Mouse (Mus musculus): ENCODE results near the gene Gm45711. TPM values are rescaled to one million over a fixed set of nuclear protein-coding genes. Genes with fewer than 3 reads are reported as not detected.
A peak's percentile ranks its signal among the peaks of the same experiment; 100 is the strongest.
"Not testable (repeated sequence)": the region's sequence is repeated elsewhere in the genome, so short reads cannot be mapped to it uniquely, and the experiment has no call there.

The Gm45711 gene
- polyA plus RNA-seq, 1 experiment from 2014 or later, result not detected

DNA sequence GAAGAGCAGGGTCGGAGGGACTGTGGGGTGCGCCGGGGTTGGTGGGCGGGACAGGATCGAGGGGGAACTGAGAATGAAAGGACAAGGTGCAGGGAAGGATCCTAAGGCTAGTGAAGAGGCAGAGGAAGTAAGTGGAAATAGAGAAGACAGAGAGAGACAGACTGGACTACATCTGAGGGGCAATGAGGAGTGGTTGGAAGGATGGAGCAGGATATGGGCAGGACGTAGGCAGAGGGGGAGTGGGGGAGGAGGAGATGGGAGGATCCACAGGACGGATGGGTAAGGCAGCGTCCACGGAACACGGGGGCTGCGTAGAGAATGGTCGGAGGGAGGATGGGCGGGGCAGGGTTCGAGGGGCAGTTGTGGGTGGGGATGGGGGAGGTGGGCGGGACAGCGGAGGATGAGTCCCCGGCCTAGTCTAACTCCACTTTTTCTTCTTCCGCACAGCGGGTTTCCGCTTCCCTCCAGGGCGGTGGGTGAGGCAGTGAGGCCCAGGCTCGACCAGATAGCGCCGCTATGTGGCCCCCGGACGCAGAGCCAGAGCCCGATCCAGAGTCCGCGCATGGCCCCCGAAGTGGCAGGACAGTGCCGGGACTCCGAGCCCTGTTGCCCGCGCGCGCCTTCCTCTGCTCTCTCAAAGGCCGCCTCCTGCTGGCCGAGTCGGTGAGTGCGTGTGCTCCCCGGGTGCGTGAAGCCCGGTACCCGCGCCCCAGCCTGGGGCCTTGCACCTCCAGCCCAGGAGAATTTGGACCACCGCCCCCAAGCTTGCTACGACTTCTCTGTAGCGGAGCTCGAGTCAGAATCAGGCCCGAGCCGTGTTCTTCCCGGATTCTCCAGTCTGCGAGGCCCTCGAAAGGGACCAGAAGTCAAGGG is 30.6 kb upstream of the Gm45711 start:
- Histone ChIP-seq H3K4me3 (replicated peaks) (peak overlapping the region; percentile 59), H3K4me1 (peaks cover 25% of the 10 kb centered on the region), H3K9me3 (0 out of 2 replicates have a peak, but pooled peaks cover 4% of the 10 kb centered on the region), H3K36me3 (replicated peaks) (no peaks in the 10 kb centered on the region), H3K4me2 (peak overlapping the region; percentile 82), H3K9ac (peak overlapping the region; percentile 73), H3K27me3 (peaks cover 4% of the 10 kb centered on the region; the same call in 1 of the 2 replicates), H3K27ac (peak overlapping the region; percentile 71)
- ATAC-seq (ENCODE audit: low FRiP score), result peak; percentile 83
- WGBS, result under 1% methylated on average over 52 of the region's 54 CpGs

DNA sequence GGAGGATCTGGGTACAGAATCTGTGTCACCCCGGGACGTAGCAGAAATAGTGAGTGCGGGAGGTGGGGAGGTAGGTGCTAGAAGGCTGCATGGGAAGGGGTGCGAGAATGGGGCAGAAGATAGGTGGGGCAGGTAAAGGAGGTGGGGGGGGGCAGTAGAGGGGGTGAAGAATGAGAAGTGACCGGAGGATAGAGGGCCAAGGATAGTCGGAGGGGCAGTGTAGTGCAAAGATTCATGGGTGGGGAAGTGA is 30.0 kb upstream of the Gm45711 start:
- Histone ChIP-seq H3K27me3 (peaks cover 4% of the 10 kb centered on the region; the same call in 1 of the 2 replicates), H3K9me3 (0 out of 2 replicates have a peak, but pooled peaks cover 4% of the 10 kb centered on the region), H3K4me1 (peaks cover 25% of the 10 kb centered on the region), H3K4me2 (peak overlapping the region; percentile 82), H3K36me3 (replicated peaks) (no peaks in the 10 kb centered on the region), H3K4me3 (replicated peaks) (peak overlapping the region; percentile 59), H3K9ac (peak overlapping the region; percentile 73), H3K27ac (no peak overlapping the region)
- WGBS, result 2% methylated on average over 6 of the region's 6 CpGs
- ATAC-seq (ENCODE audit: low FRiP score), result peak; percentile 37

DNA sequence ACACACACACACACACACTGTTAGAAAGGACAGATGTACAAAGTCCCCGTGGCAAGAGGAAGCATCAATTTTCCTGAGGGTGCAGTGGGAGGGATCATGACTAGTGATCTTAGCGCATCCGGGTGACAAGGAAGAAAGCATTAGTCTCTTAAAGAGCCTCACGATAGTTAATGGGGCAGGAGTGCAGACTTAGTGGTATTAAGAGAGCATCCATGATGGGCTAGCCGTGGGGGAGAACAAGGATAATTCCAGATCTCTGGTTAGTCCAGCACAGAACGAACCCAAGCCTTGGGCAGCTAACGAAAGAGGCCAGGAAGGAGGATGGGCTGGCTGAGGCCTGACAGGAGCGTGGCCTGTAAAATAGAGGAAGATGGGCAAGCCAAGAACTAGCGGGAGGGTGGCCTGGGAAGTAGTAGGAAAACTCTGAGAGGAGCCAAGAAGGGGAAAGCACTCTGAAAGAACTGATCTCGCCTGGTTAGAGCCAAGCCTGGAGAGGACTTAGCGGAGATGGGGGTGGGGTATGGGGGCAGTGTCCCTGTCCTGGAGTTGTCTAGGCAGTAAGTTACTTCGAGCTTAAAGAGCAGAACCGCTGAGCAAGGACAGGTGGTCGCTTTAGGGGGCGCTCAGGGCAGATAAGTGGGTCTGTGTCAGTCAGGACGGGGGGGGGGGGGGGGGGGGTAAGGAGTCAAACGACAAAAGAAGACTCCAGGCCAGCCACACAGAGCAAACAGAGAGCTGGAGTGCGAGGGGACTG is 29.5 kb upstream of the Gm45711 start, which contains the start of gene Cmtm3:
TSS of gene Cmtm3 (plus strand) at position 182 of the 754 bp plus-strand sequence.
- no peak; the same call in 1 of the 2 replicates for ATAC-seq (ENCODE audit: low FRiP score)
- no peaks in the 10 kb centered on the region for H3K36me3 ChIP-seq (replicated peaks)
- 0 out of 2 replicates have a peak, but pooled peaks cover 4% of the 10 kb centered on the region for H3K9me3 ChIP-seq
- peaks cover 25% of the 10 kb centered on the region for H3K4me1 ChIP-seq
- peaks cover 4% of the 10 kb centered on the region; the same call in 1 of the 2 replicates for H3K27me3 ChIP-seq
- 14% methylated on average over 18 of the region's 18 CpGs for WGBS
- no peak within 1 kb of the TSS for H3K27ac ChIP-seq
- peak within 1 kb of the TSS; percentile 73 for H3K9ac ChIP-seq
- peak within 1 kb of the TSS; percentile 82 for H3K4me2 ChIP-seq
- H3K4me3 ChIP-seq (replicated peaks), result peak within 1 kb of the TSS; percentile 59

GRCm38 (mm10) chr8:104337890-104338289 is 28.0 kb upstream of the Gm45711 start:
- H3K36me3 ChIP-seq (replicated peaks), result no peaks in the 10 kb centered on the region
- 50% methylated on average over 3 of the region's 3 CpGs for WGBS
- H3K27ac ChIP-seq, result no peak overlapping the region
- 0 out of 2 replicates have a peak, but pooled peaks cover 4% of the 10 kb centered on the region for H3K9me3 ChIP-seq
- H3K27me3 ChIP-seq, result peaks cover 4% of the 10 kb centered on the region; the same call in 1 of the 2 replicates
- H3K4me2 ChIP-seq, result no peak overlapping the region
- ATAC-seq (ENCODE audit: low FRiP score), result no peak
- no peak overlapping the region for H3K9ac ChIP-seq
- H3K4me3 ChIP-seq (replicated peaks), result no peak overlapping the region
- peaks cover 20% of the 10 kb centered on the region for H3K4me1 ChIP-seq

DNA sequence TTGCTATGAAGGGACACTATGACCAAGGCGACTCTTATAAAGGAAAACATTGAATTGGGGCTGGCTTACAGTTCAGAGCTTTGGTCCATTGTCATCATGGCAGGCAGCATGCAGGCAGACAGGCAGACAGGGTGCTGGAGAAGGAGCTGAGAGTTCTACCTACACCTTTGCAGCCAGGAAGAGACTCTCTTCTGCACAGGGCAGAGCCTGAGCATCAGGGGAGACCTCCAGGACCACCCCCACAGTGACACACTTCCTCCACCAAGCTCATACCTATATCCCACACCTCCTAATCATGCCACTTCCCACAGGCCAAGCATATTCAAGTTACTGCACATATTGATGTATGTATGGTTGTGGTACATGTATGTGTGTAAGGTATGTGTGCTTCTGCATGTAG is 26.9 kb upstream of the Gm45711 start:
- Histone ChIP-seq H3K27me3 (peaks cover 4% of the 10 kb centered on the region; the same call in 1 of the 2 replicates), H3K4me2 (no peak overlapping the region), H3K9ac (no peak overlapping the region), H3K9me3 (0 out of 2 replicates have a peak, but pooled peaks cover 4% of the 10 kb centered on the region), H3K36me3 (replicated peaks) (no peaks in the 10 kb centered on the region), H3K4me1 (peaks cover 20% of the 10 kb centered on the region), H3K27ac (no peak overlapping the region), H3K4me3 (replicated peaks) (no peak overlapping the region)
- 93% methylated on average over 1 of the region's 1 CpGs for WGBS
- no peak for ATAC-seq (ENCODE audit: low FRiP score)

GRCm38 (mm10) chr8:104334196-104334595 is 24.3 kb upstream of the Gm45711 start:
- Histone ChIP-seq H3K27ac (no peak overlapping the region), H3K9ac (no peak overlapping the region), H3K27me3 (peaks cover 3% of the 10 kb centered on the region; the same call in 1 of the 2 replicates), H3K9me3 (0 out of 2 replicates have a peak, but pooled peaks cover 4% of the 10 kb centered on the region), H3K36me3 (replicated peaks) (no peaks in the 10 kb centered on the region), H3K4me3 (replicated peaks) (no peak overlapping the region), H3K4me1 (no peaks in the 10 kb centered on the region), H3K4me2 (no peak overlapping the region)
- ATAC-seq (ENCODE audit: low FRiP score), result no peak
- WGBS, result 84% methylated on average over 1 of the region's 1 CpGs

DNA sequence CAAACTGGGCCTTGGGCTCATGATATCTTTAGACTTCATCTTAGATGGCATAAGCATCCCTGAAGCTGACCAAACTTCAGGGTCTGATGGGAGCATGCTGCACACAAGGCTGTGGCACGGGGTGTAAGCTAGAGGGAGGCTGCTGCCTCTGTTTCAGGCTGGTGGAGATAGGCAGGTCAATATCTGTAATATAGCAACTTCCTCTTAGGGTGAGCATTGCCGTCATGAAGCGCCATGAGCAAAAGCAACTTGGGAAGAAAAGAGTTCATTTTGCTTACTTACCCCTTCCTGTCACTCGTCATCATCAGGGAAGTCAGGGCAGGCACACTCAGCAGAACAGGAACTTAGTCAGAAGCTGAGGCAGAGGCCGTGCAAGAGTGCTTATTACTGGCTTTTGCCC is 23.9 kb upstream of the Gm45711 start:
- Histone ChIP-seq H3K4me2 (no peak overlapping the region), H3K9ac (no peak overlapping the region), H3K27ac (no peak overlapping the region), H3K4me3 (replicated peaks) (no peak overlapping the region), H3K4me1 (no peaks in the 10 kb centered on the region), H3K9me3 (0 out of 2 replicates have a peak, but pooled peaks cover 4% of the 10 kb centered on the region), H3K27me3 (no peaks in the 10 kb centered on the region), H3K36me3 (replicated peaks) (no peaks in the 10 kb centered on the region)
- ATAC-seq (ENCODE audit: low FRiP score), result no peak
- 82% methylated on average over 5 of the region's 5 CpGs for WGBS

GRCm38 (mm10) chr8:104332665-104333631 is 23.1 kb upstream of the Gm45711 start:
- WGBS, result 86% methylated on average over 5 of the region's 5 CpGs
- no peak for ATAC-seq (ENCODE audit: low FRiP score)
- H3K27ac ChIP-seq, result no peak overlapping the region
- no peak overlapping the region for H3K4me2 ChIP-seq
- no peaks in the 10 kb centered on the region for H3K4me1 ChIP-seq
- H3K36me3 ChIP-seq (replicated peaks), result no peaks in the 10 kb centered on the region
- 0 out of 2 replicates have a peak, but pooled peaks cover 4% of the 10 kb centered on the region for H3K9me3 ChIP-seq
- H3K9ac ChIP-seq, result no peak overlapping the region
- no peaks in the 10 kb centered on the region for H3K27me3 ChIP-seq
- no peak overlapping the region for H3K4me3 ChIP-seq (replicated peaks)

GRCm38 (mm10) chr8:104321930-104322329 is 12.0 kb upstream of the Gm45711 start, which contains the start of gene Cmtm2b:
Cmtm2b (plus strand) TSS chr8:104322230.
- H3K9ac ChIP-seq; H3K27ac ChIP-seq; H3K4me1 ChIP-seq; H3K27me3 ChIP-seq; H3K9me3 ChIP-seq; ATAC-seq (ENCODE audit: low FRiP score); H3K4me2 ChIP-seq; H3K4me3 ChIP-seq (replicated peaks); H3K36me3 ChIP-seq (replicated peaks): not testable (repeated sequence)
- 93% methylated on average over 12 of the region's 12 CpGs for WGBS

- H3K4me3 ChIP-seq (replicated peaks); H3K4me2 ChIP-seq; ATAC-seq (ENCODE audit: low FRiP score); H3K27ac ChIP-seq; H3K4me1 ChIP-seq; H3K27me3 ChIP-seq; H3K9ac ChIP-seq; H3K9me3 ChIP-seq; H3K36me3 ChIP-seq (replicated peaks): not testable (repeated sequence)
- WGBS, result 89% methylated on average over 11 of the region's 11 CpGs
These were observed 11.4 kb upstream of the Gm45711 start, which contains the start of gene Gm11020 for GRCm38 (mm10) chr8:104321267-104321666. Gm11020 (plus strand) TSS chr8:104321567.

GRCm38 (mm10) chr8:104313311-104313710 is 3.4 kb upstream of the Gm45711 start:
- Histone ChIP-seq H3K4me3 (replicated peaks) (no peak overlapping the region), H3K4me1 (no peaks in the 10 kb centered on the region), H3K27me3 (no peaks in the 10 kb centered on the region), H3K27ac (no peak overlapping the region), H3K9me3 (no peaks in the 10 kb centered on the region), H3K4me2 (no peak overlapping the region), H3K36me3 (replicated peaks) (no peaks in the 10 kb centered on the region), H3K9ac (no peak overlapping the region)
- no peak for ATAC-seq (ENCODE audit: low FRiP score)
- 74% methylated on average over 4 of the region's 4 CpGs for WGBS
